8 mouse cellular contexts compared by ENCODE assay signal in genomic region chr13:112926796-112927195, GRCm38 (mm10). TPM values are rescaled to one million over a fixed set of nuclear protein-coding genes. Genes with fewer than 3 reads are reported as not detected.
DNase-seq lines count a peak whose midpoint lies in the region; ATAC-seq and TF ChIP-seq lines count a peak whose summit lies in the region.

No protein-coding gene starts in this region.

- H3K27ac ChIP-seq in layer of hippocampus, adult 2 months: peak overlapping the region; percentile 84
- peak overlapping the region; percentile 87 for H3K27ac ChIP-seq in intestine, embryonic 15.5 days
- peak overlapping the region; percentile 93 for H3K27ac ChIP-seq in lung, embryonic 15.5 days

- H3K4me3 ChIP-seq in layer of hippocampus, adult 2 months: peak overlapping the region; percentile 78
- H3K4me3 ChIP-seq in intestine, embryonic 15.5 days (replicated peaks): peak overlapping the region; percentile 88
- H3K4me3 ChIP-seq in lung, embryonic 15.5 days: peak overlapping the region; percentile 84

- DNase-seq in layer of hippocampus, adult 2 months (ENCODE audit: low spot score in 2 of 2): no peak
- no peak for DNase-seq in layer of hippocampus, adult 9-11 months
- DNase-seq in adrenal gland, postnatal 36 days: peak; percentile 29 to 36
- peak; percentile 18 to 25 for DNase-seq in spleen, postnatal 14 days (ENCODE audit: low spot score in 2 of 2)
- DNase-seq in left cerebral cortex, postnatal 14 days (ENCODE audit: low spot score in 2 of 2): no peak

- H3K36me3 ChIP-seq in intestine, embryonic 15.5 days: peaks cover 7% of the 10 kb centered on the region; the same call in 1 of the 2 replicates
- H3K36me3 ChIP-seq in lung, embryonic 15.5 days: peaks cover 12% of the 10 kb centered on the region; the same call in 1 of the 2 replicates

- no peaks in the 10 kb centered on the region for H3K27me3 ChIP-seq in intestine, embryonic 15.5 days (replicated peaks)
- H3K27me3 ChIP-seq in lung, embryonic 15.5 days: no peaks in the 10 kb centered on the region

- peak; percentile 69 for ATAC-seq in erythroid progenitor cell, adult 5-6 weeks (replicated peaks; ENCODE audit: low FRiP score, poor library complexity, severe bottlenecking)
- ATAC-seq in intestine, embryonic 15.5 days: peak; percentile 55
- no peak for ATAC-seq in lung, embryonic 15.5 days (ENCODE audit: borderline replicate concordance, extremely low read depth, low FRiP score, low TSS enrichment)

- peak overlapping the region; percentile 80 for H3K4me2 ChIP-seq in intestine, embryonic 15.5 days (replicated peaks)
- peak overlapping the region; percentile 77 for H3K4me2 ChIP-seq in lung, embryonic 15.5 days

- H3K9me3 ChIP-seq in intestine, embryonic 15.5 days: no peaks in the 10 kb centered on the region
- no peaks in the 10 kb centered on the region for H3K9me3 ChIP-seq in lung, embryonic 15.5 days

- WGBS in intestine, embryonic 15.5 days: under 1% methylated on average over 19 of the region's 19 CpGs
- under 1% methylated on average over 19 of the region's 19 CpGs for WGBS in lung, embryonic 15.5 days

- H3K4me1 ChIP-seq in intestine, embryonic 15.5 days (replicated peaks): peaks cover 12% of the 10 kb centered on the region
- peaks cover 26% of the 10 kb centered on the region for H3K4me1 ChIP-seq in lung, embryonic 15.5 days

- peak overlapping the region; percentile 85 for H3K9ac ChIP-seq in intestine, embryonic 15.5 days
- peak overlapping the region; percentile 80 for H3K9ac ChIP-seq in lung, embryonic 15.5 days

- intact Hi-C loops in left cerebral cortex, postnatal 14 days (cut with DNase I): loop anchor here (10.0 kb wide), 1 partner anchor 108 kb away; the partner anchor contains the start of gene Cdc20b

- TF ChIP-seq CTCF in layer of hippocampus, adult 2 months (conservative IDR thresholded peaks at IDR 0.05): no peak

RNA-seq across cellular contexts. Expression of gene Mtrex, which starts 0.4 kb away (rescaled TPM):
- total RNA-seq in layer of hippocampus, adult 2 months (2021): 10 to 100 TPM; 46.3 to 49.2 TPM
- 10 to 100 TPM; 41.6 to 47.6 TPM for total RNA-seq in adrenal gland, postnatal 36 days (2021)
- total RNA-seq in erythroid progenitor cell, adult 5-6 weeks (2015; ENCODE audit: low replicate concordance): 46.1 and 52.4 TPM in 2 replicates
- total RNA-seq in erythroid progenitor cell, adult 5-6 weeks (2017; ENCODE audit: low replicate concordance): 49.7 and 60.1 TPM in 2 replicates
- 54.2 and 60.4 TPM in 2 replicates for polyA plus RNA-seq in intestine, embryonic 15.5 days (2015; fragmentation: Nextera tagmentation; extraction: Ambion mirVana)
- 63.6 and 70.5 TPM in 2 replicates for polyA plus RNA-seq in lung, embryonic 15.5 days (2015; fragmentation: Nextera tagmentation; extraction: Ambion mirVana)
- total RNA-seq in left cerebral cortex, postnatal 14 days (2021): 10 to 100 TPM; 40.6 to 41.6 TPM

RNA-seq across cellular contexts. Expression of gene Dhx29, which starts 0.5 kb away (rescaled TPM):
- 10 to 100 TPM; 23.5 to 26.0 TPM for total RNA-seq in layer of hippocampus, adult 2 months (2021)
- 10 to 100 TPM; 16.2 to 20.7 TPM for total RNA-seq in adrenal gland, postnatal 36 days (2021)
- total RNA-seq in erythroid progenitor cell, adult 5-6 weeks (2015; ENCODE audit: low replicate concordance): 3.2 and 4.6 TPM in 2 replicates
- 3.7 and 5.1 TPM in 2 replicates for total RNA-seq in erythroid progenitor cell, adult 5-6 weeks (2017; ENCODE audit: low replicate concordance)
- polyA plus RNA-seq in intestine, embryonic 15.5 days (2015; fragmentation: Nextera tagmentation; extraction: Ambion mirVana): 18.0 and 21.5 TPM in 2 replicates
- 22.1 and 25.4 TPM in 2 replicates for polyA plus RNA-seq in lung, embryonic 15.5 days (2015; fragmentation: Nextera tagmentation; extraction: Ambion mirVana)
- total RNA-seq in left cerebral cortex, postnatal 14 days (2021): 10 to 100 TPM; 21.8 to 21.9 TPM

Comparison
In these comparisons a context has a peak if more than half of its experiments do, and no peak if none do; other contexts are left out.
1. DNase-seq: peak in adrenal gland, postnatal 36 days (2 of 2) and spleen, postnatal 14 days (2 of 2); none in layer of hippocampus, adult 2 months (0 of 2), layer of hippocampus, adult 9-11 months (single experiment) and left cerebral cortex, postnatal 14 days (0 of 2).
2. Peak in every context shown above with its lines, with median percentiles within 50 percentile points of each other: H3K27ac ChIP-seq and H3K4me3 ChIP-seq.